Mouse (Mus musculus) R1 (cell line): ENCODE results near the gene Dusp10.

Experiments used
- DNase-seq: peaks from one replicate; pipeline ENCODE4 v3.0.0-alpha.2; 2018; ENCODE audit warnings: low read depth, low spot score

Dusp10 gene

DNA sequence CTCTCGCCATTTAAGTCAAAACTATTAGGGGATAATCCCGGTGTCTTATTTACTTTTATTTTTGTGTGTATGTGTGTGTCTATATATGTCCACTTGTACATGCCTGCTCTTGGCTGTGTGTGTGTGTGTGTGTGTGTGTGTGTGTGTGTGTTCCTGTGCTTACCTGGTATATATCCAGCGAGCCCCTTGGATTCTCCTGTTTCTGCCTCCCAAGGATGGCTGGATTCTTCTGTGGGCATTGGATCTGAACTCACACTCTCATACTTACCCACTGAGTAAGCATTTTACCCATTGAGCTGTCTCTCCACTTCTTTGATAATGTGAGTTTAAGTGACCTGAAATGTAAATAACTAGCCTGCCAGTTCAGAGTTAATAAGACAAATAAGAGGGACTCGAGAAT lies 40.6 kb downstream of the Dusp10 start:
- no peak for DNase-seq

DNA sequence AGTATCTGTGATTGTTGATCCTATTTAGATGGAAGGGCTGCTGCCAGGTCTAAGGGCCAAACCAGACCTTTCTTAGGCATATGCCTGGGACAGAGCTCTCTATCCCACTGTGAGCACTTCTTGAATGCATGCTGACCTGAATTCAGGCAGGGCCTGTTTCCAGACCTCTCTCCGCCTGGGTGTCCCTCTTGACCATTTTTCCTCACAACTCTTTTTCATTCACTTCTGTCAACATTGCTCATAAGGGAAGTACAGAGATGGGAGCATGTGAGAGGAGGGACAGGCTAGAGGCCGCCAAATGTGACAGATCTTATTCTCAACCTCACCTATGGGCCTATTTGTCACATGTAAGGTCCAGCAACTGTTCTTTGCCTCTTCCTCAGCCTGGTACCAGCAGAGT lies 41.1 kb downstream of the Dusp10 start:
- DNase-seq = no peak

- no peak for DNase-seq
Measured at GRCm38 (mm10) chr1:184058206-184058605, 45.1 kb downstream of the Dusp10 start.

DNA sequence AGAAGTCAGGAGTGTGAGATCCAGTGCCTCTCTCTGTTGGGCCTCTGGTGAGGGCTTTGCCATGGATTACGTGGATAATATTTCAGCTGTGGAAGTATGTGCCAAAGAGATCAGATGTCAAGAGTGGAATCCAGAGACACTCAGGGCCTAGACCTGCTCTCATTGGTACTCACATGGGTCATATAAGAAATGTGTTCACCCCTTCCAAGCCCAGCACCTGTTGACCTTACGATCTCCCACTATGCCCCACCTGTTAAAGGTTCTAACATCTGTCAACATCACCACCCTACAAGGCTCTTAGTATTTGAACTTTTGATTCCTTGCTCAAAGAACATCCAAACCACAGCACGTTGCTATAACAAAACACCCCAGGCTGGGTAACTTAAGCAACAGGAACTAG lies 46.7 kb downstream of the Dusp10 start:
- DNase-seq = no peak

DNA sequence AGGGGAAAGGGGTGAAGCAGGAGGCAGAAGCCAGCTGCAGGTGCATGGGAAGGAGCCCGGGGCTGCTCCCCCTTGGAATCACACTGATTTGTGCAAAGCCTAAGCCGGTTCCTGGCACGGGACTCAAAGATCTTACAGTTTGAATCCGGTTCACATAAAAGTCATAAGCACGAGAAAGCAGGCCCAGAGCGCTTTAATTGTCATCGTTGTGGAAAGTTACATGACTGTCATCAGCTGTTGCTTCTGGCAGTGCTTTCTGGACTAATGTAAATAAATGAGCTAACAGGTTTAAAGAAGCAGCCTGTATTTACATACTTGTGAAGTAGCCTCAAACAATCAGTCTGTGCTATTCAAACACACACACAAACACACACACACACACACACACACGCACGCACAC lies 47.3 kb downstream of the Dusp10 start:
- DNase-seq = no peak

- no peak for DNase-seq
Measured at GRCm38 (mm10) chr1:184060828-184061734, 48.0 kb downstream of the Dusp10 start.

DNA sequence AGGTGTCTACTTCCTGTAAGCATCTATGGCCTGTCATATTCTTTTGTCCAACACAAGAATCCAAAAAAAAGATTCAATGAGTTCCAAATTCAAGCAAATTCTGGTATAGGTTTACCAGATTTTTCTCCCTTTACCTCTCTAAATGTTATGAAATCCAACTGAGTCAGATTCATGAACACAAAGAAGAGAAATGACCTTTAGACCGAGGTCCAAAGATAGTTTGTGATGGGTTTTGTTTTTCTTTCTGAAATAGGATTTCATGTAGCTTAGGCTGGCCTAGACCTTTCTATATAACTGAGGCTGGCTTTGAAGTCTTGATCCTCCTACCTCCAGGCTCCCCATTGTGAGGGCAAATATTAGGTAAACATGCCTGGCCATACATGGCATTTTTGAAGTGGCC lies 48.8 kb downstream of the Dusp10 start:
- no peak for DNase-seq

- DNase-seq = no peak
Measured at GRCm38 (mm10) chr1:184064306-184064705, 51.2 kb downstream of the Dusp10 start.

GRCm38 (mm10) chr1:184065589-184066361 lies 52.7 kb downstream of the Dusp10 start:
- peak; percentile 10 for DNase-seq

GRCm38 (mm10) chr1:184066460-184067287 lies 53.6 kb downstream of the Dusp10 start:
- no peak for DNase-seq

GRCm38 (mm10) chr1:184067704-184068558 lies 54.8 kb downstream of the Dusp10 start:
- DNase-seq = no peak

DNA sequence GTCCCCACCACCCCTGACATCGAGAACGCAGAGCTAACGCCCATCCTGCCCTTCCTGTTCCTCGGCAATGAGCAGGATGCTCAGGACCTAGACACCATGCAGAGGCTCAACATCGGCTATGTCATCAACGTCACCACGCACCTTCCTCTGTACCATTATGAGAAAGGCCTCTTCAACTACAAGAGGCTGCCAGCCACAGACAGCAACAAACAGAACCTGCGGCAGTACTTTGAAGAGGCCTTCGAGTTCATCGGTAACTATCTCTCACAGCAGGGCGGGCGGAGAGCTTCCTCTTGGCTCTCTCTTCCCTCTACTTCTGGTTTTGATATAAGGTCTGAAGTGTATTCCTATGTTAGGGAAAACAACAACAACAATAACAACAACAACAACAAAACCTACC lies 55.9 kb downstream of the Dusp10 start:
- DNase-seq = no peak

GRCm38 (mm10) chr1:184076065-184076464 lies 63.0 kb downstream of the Dusp10 start:
- DNase-seq = no peak

DNA sequence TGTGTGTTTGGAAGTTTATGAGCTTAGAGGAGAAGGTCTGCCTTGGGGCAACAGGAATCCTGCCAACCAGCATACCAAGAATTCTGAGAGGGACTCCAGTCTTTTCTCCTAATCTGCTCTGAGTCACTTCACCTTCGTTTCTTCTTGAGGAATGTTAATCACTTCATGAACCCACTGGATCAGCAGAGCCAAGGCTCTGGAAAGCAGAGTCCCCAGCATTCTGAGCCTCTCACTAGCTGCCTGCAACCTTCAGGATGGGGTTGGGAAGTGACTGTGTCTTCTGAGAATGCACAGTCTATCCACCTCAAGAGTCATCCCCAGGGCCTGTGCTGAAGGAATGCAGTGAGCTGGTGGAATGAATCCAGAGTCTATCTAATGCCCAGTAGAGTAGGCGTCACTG lies 63.7 kb downstream of the Dusp10 start:
- DNase-seq = no peak

DNA sequence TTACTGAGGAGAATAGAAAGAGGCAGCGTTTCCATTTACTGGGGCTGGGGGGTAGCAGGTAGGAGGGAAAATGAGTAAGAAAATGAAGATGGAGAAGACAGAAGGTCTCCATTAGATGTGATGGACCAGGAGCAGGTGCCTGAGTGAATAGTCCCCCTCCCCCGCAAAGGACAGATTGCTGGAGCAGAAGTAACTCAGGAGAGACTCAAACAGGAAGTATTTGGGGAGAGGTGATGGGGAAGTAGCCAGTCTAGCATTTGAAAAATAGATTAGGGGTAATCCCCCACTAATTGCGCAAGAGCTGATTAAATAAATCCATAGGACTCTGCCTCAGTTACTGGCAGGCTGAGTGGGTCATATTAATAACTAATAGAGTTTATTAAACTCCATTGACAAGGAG lies 66.2 kb downstream of the Dusp10 start:
- no peak for DNase-seq

- no peak for DNase-seq
Measured at GRCm38 (mm10) chr1:184082661-184083060, 69.6 kb downstream of the Dusp10 start.

GRCm38 (mm10) chr1:184083166-184083565 lies 70.1 kb downstream of the Dusp10 start:
- DNase-seq = no peak

DNA sequence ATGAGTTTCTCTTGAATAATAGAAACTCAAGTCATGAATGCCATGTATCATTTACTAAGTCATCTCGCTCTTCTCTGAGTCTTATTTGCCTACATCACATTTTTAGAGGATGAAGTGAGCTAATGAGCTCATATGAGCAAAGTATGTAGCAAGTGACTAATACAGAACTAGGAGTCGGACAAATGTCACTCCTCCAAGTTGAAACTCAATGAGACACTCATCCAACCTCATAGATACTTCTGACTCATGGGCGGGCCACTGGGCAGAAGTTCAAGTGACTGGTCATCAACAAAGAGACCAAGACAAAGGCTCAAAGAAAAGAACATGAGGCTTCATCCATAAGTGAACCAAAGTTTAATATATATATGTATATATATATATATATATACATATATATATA lies 71.9 kb downstream of the Dusp10 start:
- DNase-seq = no peak

GRCm38 (mm10) chr1:184090515-184090914 lies 77.4 kb downstream of the Dusp10 start:
- no peak for DNase-seq

DNA sequence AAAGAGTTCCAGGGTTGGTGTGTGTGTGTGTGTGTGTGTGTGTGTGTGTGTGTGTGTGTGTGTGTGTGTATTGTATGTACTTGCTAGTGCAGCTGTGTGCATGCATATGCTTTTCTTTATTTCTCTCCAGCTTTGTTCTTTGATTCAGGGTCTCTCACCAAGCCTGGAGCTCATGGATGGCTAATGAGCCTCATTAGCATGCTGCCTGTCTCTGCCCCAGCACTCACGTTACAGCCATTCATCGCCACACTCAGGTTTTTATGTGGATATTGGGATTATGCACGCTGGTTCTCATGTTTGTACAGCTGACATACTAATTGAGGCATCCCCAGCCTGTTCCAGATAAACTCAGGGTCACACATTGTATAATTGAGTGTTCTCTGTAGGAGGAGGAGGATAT lies 81.8 kb downstream of the Dusp10 start:
- DNase-seq = no peak

DNA sequence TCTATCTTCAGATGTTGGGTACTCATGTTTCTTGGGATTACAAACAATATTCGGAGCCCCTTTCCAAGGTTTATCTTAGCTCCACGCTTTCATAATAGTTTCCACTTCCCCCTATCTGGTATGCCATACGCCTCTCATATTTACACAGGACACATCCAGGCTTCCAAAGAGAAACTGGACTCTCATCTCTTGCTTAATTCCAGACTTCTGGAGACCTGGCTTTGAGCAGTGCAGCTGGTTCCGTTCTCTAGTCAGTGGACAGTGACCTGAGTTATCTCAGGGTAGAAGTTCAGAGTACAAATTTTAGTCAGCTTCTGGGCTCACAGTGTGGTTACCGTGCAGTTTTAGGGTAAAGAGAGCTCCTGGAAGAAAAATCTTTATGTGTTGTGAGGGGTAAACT lies 87.3 kb downstream of the Dusp10 start:
- no peak for DNase-seq
